Mouse (Mus musculus) olfactory bulb, adult 2 months (tissue): ENCODE measurements around the gene Epas1. TPM values are rescaled to one million over a fixed set of nuclear protein-coding genes. Genes with fewer than 3 reads are reported as not detected.

ENCODE experiments used
- H3K27ac ChIP-seq: fragments of 200-500 bp; 2 replicates; pipeline ENCODE4 v1.5.1; 2012; ENCODE audit warnings: low read depth, low read length; ENCODE audit not compliant: insufficient read depth
- H3K4me1 ChIP-seq: fragments of 200-500 bp; 2 replicates; pipeline ENCODE4 v1.6.1; 2012; ENCODE audit warnings: low read length; ENCODE audit not compliant: control insufficient read depth, insufficient read depth
- H3K4me3 ChIP-seq: fragments of 200-500 bp; 2 replicates; pipeline ENCODE4 v1.5.1; 2012; ENCODE audit warnings: mild to moderate bottlenecking, low read depth, low read length, moderate library complexity; ENCODE audit not compliant: insufficient read depth
- CTCF ChIP-seq: fragments of 200-500 bp; IDR thresholded peaks from 2 replicates; pipeline ENCODE4 v1.5.1; 2012; ENCODE audit warnings: low read depth, mild to moderate bottlenecking, low read length, moderate library complexity; ENCODE audit not compliant: insufficient read depth
- POLR2A ChIP-seq: fragments of 200-500 bp; IDR thresholded peaks from 2 replicates; pipeline ENCODE4 v1.6.1; 2012; ENCODE audit warnings: mild to moderate bottlenecking, low read depth, low read length, moderate library complexity; ENCODE audit not compliant: insufficient read depth
- WGBS: fragments of 180-500 bp; shearing (Covaris S2); methylation state at CpG from one replicate; pipeline ENCODE4 v1.1.7; 2018; 5-methylcytosine and 5-hydroxymethylcytosine counted together
- polyA plus RNA-seq: library from polyadenylated mRNA; stranded (reverse); fragments of >200 nt; gene quantifications from 2 replicates; pipeline ENCODE4 v1.2.4, GENCODE M21; 2012; ENCODE audit warnings: low replicate concordance; ENCODE audit not compliant: missing spikeins, insufficient read depth, insufficient read length

Epas1 gene
- polyA plus RNA-seq, 1 experiment = not detected

GRCm38 (mm10) chr17:86852591-86853031 lies 99.1 kb downstream of the Epas1 start:
- Histone ChIP-seq H3K27ac (no peak overlapping the region), H3K4me1 (no peaks in the 10 kb centered on the region), H3K4me3 (no peak overlapping the region)
- TF ChIP-seq CTCF = no peak
- no peak for TF ChIP-seq POLR2A
- WGBS = 88% methylated on average over 13 of the region's 13 CpGs

- TF ChIP-seq CTCF (no peak), POLR2A (no peak)
- Histone ChIP-seq H3K4me3 (no peak overlapping the region), H3K4me1 (0 out of 2 replicates have a peak, but pooled peaks cover 2% of the 10 kb centered on the region), H3K27ac (no peak overlapping the region)
- 56% methylated on average over 8 of the region's 8 CpGs for WGBS
Observed at GRCm38 (mm10) chr17:86870586-86870985, 117.1 kb downstream of the Epas1 start.

DNA sequence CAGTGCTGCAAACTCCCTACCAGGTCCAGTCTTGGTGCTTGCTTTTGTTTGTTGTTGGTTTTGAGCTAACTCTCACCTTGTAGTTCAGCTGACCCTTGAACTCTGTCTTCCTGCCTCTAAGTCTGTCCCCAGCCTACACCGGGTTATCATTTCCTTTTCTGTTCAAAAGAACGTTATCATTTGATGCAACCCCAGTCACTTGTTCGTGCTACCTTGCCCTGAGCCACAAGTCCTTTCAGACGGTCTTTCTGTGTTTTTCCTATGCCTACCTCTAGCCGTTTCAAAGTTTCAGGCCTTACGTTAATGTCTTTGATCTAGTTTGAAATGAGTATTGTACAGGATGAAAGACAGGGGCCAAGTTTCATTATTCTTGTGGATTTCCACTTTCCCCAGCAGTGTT lies 119.1 kb downstream of the Epas1 start:
- Histone ChIP-seq H3K4me3 (no peak overlapping the region), H3K4me1 (0 out of 2 replicates have a peak, but pooled peaks cover 2% of the 10 kb centered on the region), H3K27ac (no peak overlapping the region)
- 83% methylated on average over 6 of the region's 6 CpGs for WGBS
- TF ChIP-seq POLR2A (no peak), CTCF (no peak)

GRCm38 (mm10) chr17:86876940-86877339 lies 123.4 kb downstream of the Epas1 start:
- TF ChIP-seq POLR2A (no peak), CTCF (no peak)
- Histone ChIP-seq H3K4me3 (no peak overlapping the region), H3K27ac (no peak overlapping the region), H3K4me1 (no peaks in the 10 kb centered on the region)
- WGBS = 88% methylated on average over 9 of the region's 9 CpGs

DNA sequence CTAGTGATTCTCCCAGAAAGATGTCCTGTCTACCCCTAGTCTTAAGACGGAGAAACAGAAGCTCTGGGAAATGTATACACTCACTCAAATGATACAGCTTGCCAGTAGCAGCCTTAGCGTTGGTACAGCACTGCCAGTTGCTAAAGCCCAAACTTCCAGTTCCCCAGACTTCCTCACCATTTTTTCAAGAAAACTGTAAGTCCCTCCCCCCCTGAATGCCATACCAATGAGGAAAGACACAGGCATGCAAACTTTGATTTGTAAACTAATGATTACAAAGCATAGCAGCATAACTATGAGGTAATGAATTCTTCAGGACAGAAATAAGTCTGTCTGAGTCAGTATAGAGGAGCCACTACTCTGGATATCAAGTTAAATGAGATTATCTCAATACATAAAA lies 124.2 kb downstream of the Epas1 start:
- Histone ChIP-seq H3K4me1 (no peaks in the 10 kb centered on the region), H3K27ac (no peak overlapping the region), H3K4me3 (no peak overlapping the region)
- TF ChIP-seq POLR2A (no peak), CTCF (no peak)
- WGBS = 75% methylated on average over 2 of the region's 2 CpGs

DNA sequence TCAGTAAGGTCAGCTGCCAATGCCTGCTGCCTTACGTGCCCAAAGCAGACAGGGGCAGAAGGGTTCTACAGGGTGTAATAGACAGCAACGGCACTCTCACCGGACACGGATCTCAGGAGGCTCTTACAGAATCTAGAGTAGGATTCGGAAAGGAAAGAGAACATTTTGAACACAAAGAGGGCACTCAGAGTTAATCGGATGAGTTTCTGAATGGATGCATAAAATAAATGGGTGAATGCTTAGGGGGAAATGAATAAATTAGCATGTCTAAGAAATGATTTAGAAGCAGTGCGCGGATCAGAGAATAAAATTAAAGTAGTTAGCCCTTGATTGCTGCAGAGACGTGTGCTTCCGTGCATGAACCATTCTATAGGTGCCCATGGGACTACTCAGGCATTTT lies 126.6 kb downstream of the Epas1 start:
- Histone ChIP-seq H3K4me3 (no peak overlapping the region), H3K27ac (no peak overlapping the region), H3K4me1 (no peaks in the 10 kb centered on the region)
- WGBS = 35% methylated on average over 10 of the region's 10 CpGs
- TF ChIP-seq CTCF = no peak
- no peak for TF ChIP-seq POLR2A

DNA sequence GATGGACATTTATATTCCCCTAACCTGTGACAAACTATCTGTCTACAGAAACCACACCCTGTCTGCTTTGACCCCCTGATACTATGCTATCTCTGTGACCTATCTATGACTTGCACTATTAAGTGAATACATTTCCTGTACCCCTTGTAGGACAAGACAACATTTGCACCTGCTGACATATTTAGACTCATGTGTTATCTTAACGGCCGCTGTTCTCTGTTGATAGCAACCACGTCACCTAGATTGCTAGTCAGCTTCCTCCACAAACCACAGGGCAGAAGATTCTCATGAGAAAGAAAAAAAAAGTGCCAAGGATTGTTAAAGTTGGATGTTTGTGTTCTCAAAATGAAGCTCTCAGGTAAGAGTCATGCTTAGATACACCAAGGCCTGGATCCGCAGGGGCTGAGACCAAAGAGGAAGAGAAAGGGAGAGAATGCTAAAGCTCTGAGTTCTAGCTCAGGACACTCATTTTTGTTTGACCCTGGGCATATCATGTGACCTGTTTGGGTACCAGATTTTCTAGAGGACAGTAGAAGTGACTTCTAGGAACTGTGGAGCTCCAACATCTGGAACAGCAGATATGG lies 127.1 kb downstream of the Epas1 start:
- no peak for TF ChIP-seq POLR2A
- no peak for TF ChIP-seq CTCF
- no peak overlapping the region for H3K4me3 ChIP-seq
- 91% methylated on average over 4 of the region's 4 CpGs for WGBS
- H3K4me1 ChIP-seq = no peaks in the 10 kb centered on the region
- H3K27ac ChIP-seq = no peak overlapping the region

Other genes starting within 250 kb of the Epas1 start
- not detected in 2 replicates for gene Gm10309, start 248.5 kb upstream of the Epas1 start, polyA plus RNA-seq
- not detected in 2 replicates for gene Tmem247, start 163.6 kb downstream of the Epas1 start, polyA plus RNA-seq
- gene Atp6v1e2, start 194.2 kb downstream of the Epas1 start, polyA plus RNA-seq = not detected in 2 replicates
- not detected in 2 replicates for gene Rhoq, start 209.4 kb downstream of the Epas1 start, polyA plus RNA-seq